Mouse (Mus musculus): Measurements from ENCODE around the gene Ctnnb1.

DNA sequence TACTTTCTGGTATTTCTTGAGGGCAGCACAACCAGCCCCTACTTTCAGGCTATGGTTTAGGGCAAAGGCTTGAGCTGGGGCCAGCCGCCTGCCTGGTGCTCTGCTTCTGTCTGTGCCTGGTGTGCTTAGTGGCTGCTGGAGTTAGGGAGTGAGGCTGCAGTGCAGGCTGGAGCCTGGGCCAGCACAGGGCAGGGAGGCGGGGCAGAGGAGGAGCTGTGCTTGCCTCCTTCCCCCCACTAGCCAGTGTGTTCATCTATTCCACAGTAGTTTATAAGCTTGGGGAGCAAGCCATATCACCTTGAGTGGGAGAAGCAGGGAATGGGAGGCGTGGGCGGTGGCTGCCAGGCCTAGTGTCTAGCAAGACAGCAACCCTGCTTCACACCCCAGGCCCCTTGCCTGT, 34.1 kb downstream of the Ctnnb1 start:
- TF ChIP-seq GATA1 (IDR thresholded peaks at IDR 0.05; ENCODE audit: borderline replicate concordance, low read length) (no peak), FLI1 (IDR thresholded peaks at IDR 0.05; ENCODE audit: low read length) (no peak)

Data from megakaryocyte, embryonic 14.5 days (primary cell).